Mouse (Mus musculus): Measurements from ENCODE around the gene Dll4. TPM values are rescaled to one million over a fixed set of nuclear protein-coding genes. Genes with fewer than 3 reads are reported as not detected.

Dll4 gene
- polyA plus RNA-seq, 1 experiment, result 0.04 TPM

GRCm38 (mm10) chr2:119358249-119358648 lies 32.7 kb downstream of the Dll4 start:
- no peak for TF ChIP-seq TAL1 (IDR thresholded peaks at IDR 0.05; ENCODE audit: low read length)
- TF ChIP-seq GATA1 (IDR thresholded peaks at IDR 0.05; ENCODE audit: low read length), result no peak
- H3K4me1 ChIP-seq (ENCODE audit: control insufficient read depth), result peaks cover 3% of the 10 kb centered on the region
- H3K4me3 ChIP-seq (replicated peaks), result no peak overlapping the region

GRCm38 (mm10) chr2:119359721-119360291 lies 34.2 kb downstream of the Dll4 start:
- Histone ChIP-seq H3K4me3 (replicated peaks) (no peak overlapping the region), H3K4me1 (ENCODE audit: control insufficient read depth) (peaks cover 3% of the 10 kb centered on the region), H3K27me3 (ENCODE audit: control insufficient read depth) (no peaks in the 10 kb centered on the region), H3K9me3 (ENCODE audit: control insufficient read depth, low read length) (peaks cover 6% of the 10 kb centered on the region), H3K36me3 (ENCODE audit: control insufficient read depth) (no peaks in the 10 kb centered on the region)
- TF ChIP-seq GATA1 (IDR thresholded peaks at IDR 0.05; ENCODE audit: low read length), result no peak
- TF ChIP-seq TAL1 (IDR thresholded peaks at IDR 0.05; ENCODE audit: low read length), result no peak

More at GRCm38 (mm10) chr2:119358249-119358648, 32.7 kb downstream of the Dll4 start:
- peaks cover 4% of the 10 kb centered on the region for H3K27me3 ChIP-seq (ENCODE audit: control insufficient read depth)
- H3K36me3 ChIP-seq (ENCODE audit: control insufficient read depth), result peaks cover 10% of the 10 kb centered on the region
- peaks cover 6% of the 10 kb centered on the region for H3K9me3 ChIP-seq (ENCODE audit: control insufficient read depth, low read length)

GRCm38 (mm10) chr2:119364969-119365368 lies 39.4 kb downstream of the Dll4 start:
- Histone ChIP-seq H3K36me3 (ENCODE audit: control insufficient read depth) (peaks cover 24% of the 10 kb centered on the region), H3K4me3 (replicated peaks) (no peak overlapping the region), H3K9me3 (ENCODE audit: control insufficient read depth, low read length) (peaks cover 6% of the 10 kb centered on the region), H3K4me1 (ENCODE audit: control insufficient read depth) (no peaks in the 10 kb centered on the region), H3K27me3 (ENCODE audit: control insufficient read depth) (no peaks in the 10 kb centered on the region)
- TF ChIP-seq TAL1 (IDR thresholded peaks at IDR 0.05; ENCODE audit: low read length) (no peak), GATA1 (IDR thresholded peaks at IDR 0.05; ENCODE audit: low read length) (no peak)

DNA sequence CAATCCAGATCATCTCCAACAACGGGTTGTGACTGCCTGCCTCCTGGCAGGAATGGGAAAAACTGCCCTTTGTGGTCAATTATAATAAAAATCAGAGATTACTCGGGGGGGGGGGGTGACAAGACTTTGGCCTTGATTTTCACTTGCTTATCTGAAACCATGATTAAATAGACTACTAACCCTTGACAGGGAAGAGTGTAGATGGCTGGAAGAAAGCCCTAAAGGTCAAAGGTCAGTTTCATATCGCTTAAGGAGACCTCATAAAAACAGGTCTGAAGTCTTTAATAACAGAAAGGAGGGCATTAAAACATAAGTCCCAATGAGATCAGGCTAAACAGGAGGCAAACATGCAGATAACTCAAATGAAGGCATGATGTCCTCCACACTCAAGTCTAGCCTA lies 41.8 kb downstream of the Dll4 start:
- Histone ChIP-seq H3K4me1 (ENCODE audit: control insufficient read depth) (no peaks in the 10 kb centered on the region), H3K36me3 (ENCODE audit: control insufficient read depth) (peaks cover 42% of the 10 kb centered on the region), H3K9me3 (ENCODE audit: control insufficient read depth, low read length) (no peaks in the 10 kb centered on the region), H3K4me3 (replicated peaks) (no peak overlapping the region), H3K27me3 (ENCODE audit: control insufficient read depth) (no peaks in the 10 kb centered on the region)
- no peak for TF ChIP-seq TAL1 (IDR thresholded peaks at IDR 0.05; ENCODE audit: low read length)
- no peak for TF ChIP-seq GATA1 (IDR thresholded peaks at IDR 0.05; ENCODE audit: low read length)

GRCm38 (mm10) chr2:119370116-119370515 lies 44.5 kb downstream of the Dll4 start:
- Histone ChIP-seq H3K4me1 (ENCODE audit: control insufficient read depth) (no peaks in the 10 kb centered on the region), H3K36me3 (ENCODE audit: control insufficient read depth) (peaks cover 67% of the 10 kb centered on the region), H3K9me3 (ENCODE audit: control insufficient read depth, low read length) (no peaks in the 10 kb centered on the region), H3K27me3 (ENCODE audit: control insufficient read depth) (no peaks in the 10 kb centered on the region), H3K4me3 (replicated peaks) (no peak overlapping the region)
- TF ChIP-seq GATA1 (IDR thresholded peaks at IDR 0.05; ENCODE audit: low read length), result no peak

- H3K4me1 ChIP-seq (ENCODE audit: control insufficient read depth), result no peaks in the 10 kb centered on the region
- H3K9me3 ChIP-seq (ENCODE audit: control insufficient read depth, low read length), result no peaks in the 10 kb centered on the region
- H3K27me3 ChIP-seq (ENCODE audit: control insufficient read depth), result no peaks in the 10 kb centered on the region
- H3K4me3 ChIP-seq (replicated peaks), result no peak overlapping the region
- peaks cover 90% of the 10 kb centered on the region for H3K36me3 ChIP-seq (ENCODE audit: control insufficient read depth)
- no peak for TF ChIP-seq TAL1 (IDR thresholded peaks at IDR 0.05; ENCODE audit: low read length)
- no peak for TF ChIP-seq GATA1 (IDR thresholded peaks at IDR 0.05; ENCODE audit: low read length)
Measured at GRCm38 (mm10) chr2:119377286-119377685, 51.7 kb downstream of the Dll4 start.

GRCm38 (mm10) chr2:119377826-119378225 lies 52.2 kb downstream of the Dll4 start:
- Histone ChIP-seq H3K4me3 (replicated peaks) (no peak overlapping the region), H3K4me1 (ENCODE audit: control insufficient read depth) (no peaks in the 10 kb centered on the region), H3K9me3 (ENCODE audit: control insufficient read depth, low read length) (no peaks in the 10 kb centered on the region), H3K36me3 (ENCODE audit: control insufficient read depth) (peaks cover 89% of the 10 kb centered on the region), H3K27me3 (ENCODE audit: control insufficient read depth) (no peaks in the 10 kb centered on the region)
- no peak for TF ChIP-seq GATA1 (IDR thresholded peaks at IDR 0.05; ENCODE audit: low read length)
- no peak for TF ChIP-seq TAL1 (IDR thresholded peaks at IDR 0.05; ENCODE audit: low read length)

DNA sequence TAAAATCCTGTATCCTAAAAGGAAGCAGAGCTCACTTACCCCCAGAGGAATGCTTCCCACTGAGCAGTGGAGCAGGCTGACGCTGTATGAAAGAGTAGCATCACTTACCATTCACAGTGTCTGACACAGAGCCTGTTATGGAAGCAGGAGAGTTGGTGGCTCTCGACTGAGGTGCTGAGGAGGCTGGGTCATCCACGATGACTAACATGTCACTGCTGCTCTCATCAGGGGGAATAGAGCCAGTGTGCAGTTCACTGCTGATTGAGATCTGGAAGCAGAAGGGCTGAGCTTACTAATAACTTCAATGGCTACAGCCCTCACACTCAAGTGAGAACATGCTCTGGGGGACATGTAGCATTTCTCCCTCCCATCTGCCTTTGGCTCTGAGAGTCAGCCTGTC lies 53.9 kb downstream of the Dll4 start:
- Histone ChIP-seq H3K36me3 (ENCODE audit: control insufficient read depth) (peaks cover 86% of the 10 kb centered on the region), H3K4me3 (replicated peaks) (no peak overlapping the region), H3K4me1 (ENCODE audit: control insufficient read depth) (no peaks in the 10 kb centered on the region), H3K27me3 (ENCODE audit: control insufficient read depth) (no peaks in the 10 kb centered on the region), H3K9me3 (ENCODE audit: control insufficient read depth, low read length) (no peaks in the 10 kb centered on the region)
- TF ChIP-seq TAL1 (IDR thresholded peaks at IDR 0.05; ENCODE audit: low read length) (no peak), GATA1 (IDR thresholded peaks at IDR 0.05; ENCODE audit: low read length) (no peak)

Other genes starting within 250 kb of the Dll4 start
- gene Rad51, start 213.0 kb upstream of the Dll4 start, polyA plus RNA-seq (2012), result 2.7 and 4.3 TPM in 2 replicates
- 4.4 and 6.3 TPM in 2 replicates for gene Rmdn3, start 168.8 kb upstream of the Dll4 start, polyA plus RNA-seq (2012)
- 0.20 and 0.22 TPM in 2 replicates for gene Gchfr, start 158.0 kb upstream of the Dll4 start, polyA plus RNA-seq (2012)
- not detected in 2 replicates for gene Gm14137, start 151.3 kb upstream of the Dll4 start, polyA plus RNA-seq (2012)
- gene Zfyve19, start 117.2 kb upstream of the Dll4 start, polyA plus RNA-seq (2012), result 1.1 and 1.9 TPM in 2 replicates
- 3.9 and 5.5 TPM in 2 replicates for gene Dnajc17, start 117.0 kb upstream of the Dll4 start, polyA plus RNA-seq (2012)
- gene Ppp1r14d, start 95.9 kb upstream of the Dll4 start, polyA plus RNA-seq (2012), result not detected in 2 replicates
- gene Spint1, start 88.4 kb upstream of the Dll4 start, polyA plus RNA-seq (2012), result 0.02 TPM in 1 of 2 replicates, not detected in the other
- gene Rhov, start 54.5 kb upstream of the Dll4 start, polyA plus RNA-seq (2012), result not detected in 2 replicates
- 0.60 and 0.73 TPM in 2 replicates for gene Vps18, start 37.0 kb upstream of the Dll4 start, polyA plus RNA-seq (2012)
- 3.1 and 7.6 TPM in 2 replicates for gene Chac1, start 25.4 kb downstream of the Dll4 start, polyA plus RNA-seq (2012)
- 0.22 and 0.26 TPM in 2 replicates for gene Ino80, start 151.9 kb downstream of the Dll4 start, polyA plus RNA-seq (2012)
- gene Exd1, start 221.8 kb downstream of the Dll4 start, polyA plus RNA-seq (2012), result not detected in 2 replicates
- gene Chp1, start 221.9 kb downstream of the Dll4 start, polyA plus RNA-seq (2012), result 2.0 and 2.3 TPM in 2 replicates